Mouse (Mus musculus): ENCODE measurements at regions not wholly inside any gene's neighbourhood (a gene's known extent, or its start where the extent isn't known, plus 50 kb on each side); places are given as distances from the start of the nearest gene placed in this dataset.

DNA sequence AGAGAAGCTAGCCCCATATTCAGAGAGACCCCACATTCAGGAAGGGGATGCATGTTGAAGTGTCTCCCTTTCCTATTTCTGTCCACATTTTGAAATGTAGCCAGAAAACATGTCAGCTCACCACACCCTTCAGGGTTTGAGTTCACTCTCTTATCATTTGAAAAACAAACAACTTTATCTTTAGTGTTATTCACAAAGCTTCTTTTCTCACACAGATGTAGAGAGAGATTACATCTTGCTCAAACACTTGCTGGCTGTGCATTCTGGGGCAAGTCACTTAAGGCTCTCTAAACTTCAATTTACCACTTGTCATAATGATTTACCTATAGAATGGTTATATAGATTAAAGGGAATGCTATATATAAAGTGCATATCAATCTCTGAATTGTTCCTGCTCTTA is 94.3 kb upstream of the B430305J03Rik start:
- H3K4me1 ChIP-seq (ENCODE audit: control insufficient read depth, insufficient read depth, low read length): no peaks in the 10 kb centered on the region
- intact Hi-C loops (cut with DNase I): no loop called here
- H3K27ac ChIP-seq: no peak overlapping the region
- no peaks in the 10 kb centered on the region for H3K79me2 ChIP-seq (replicated peaks; ENCODE audit: control insufficient read depth, insufficient read depth, low read length)
- no peaks in the 10 kb centered on the region for H3K27me3 ChIP-seq (ENCODE audit: control insufficient read depth, insufficient read depth, low read length)
- H3K9ac ChIP-seq (ENCODE audit: low read depth, low read length): no peak overlapping the region
- DNase-seq: no peak
- H3K4me3 ChIP-seq: no peak overlapping the region
- TF ChIP-seq POLR2A (IDR thresholded peaks at IDR 0.05; ENCODE audit: insufficient read depth, low read depth, low read length) (no peak), CTCF (IDR thresholded peaks at IDR 0.05) (no peak), EP300 (IDR thresholded peaks at IDR 0.05; ENCODE audit: insufficient read depth, low read depth, low read length) (no peak)
- no peaks in the 10 kb centered on the region for H3K36me3 ChIP-seq (ENCODE audit: control insufficient read depth, insufficient read depth, low read length)

DNA sequence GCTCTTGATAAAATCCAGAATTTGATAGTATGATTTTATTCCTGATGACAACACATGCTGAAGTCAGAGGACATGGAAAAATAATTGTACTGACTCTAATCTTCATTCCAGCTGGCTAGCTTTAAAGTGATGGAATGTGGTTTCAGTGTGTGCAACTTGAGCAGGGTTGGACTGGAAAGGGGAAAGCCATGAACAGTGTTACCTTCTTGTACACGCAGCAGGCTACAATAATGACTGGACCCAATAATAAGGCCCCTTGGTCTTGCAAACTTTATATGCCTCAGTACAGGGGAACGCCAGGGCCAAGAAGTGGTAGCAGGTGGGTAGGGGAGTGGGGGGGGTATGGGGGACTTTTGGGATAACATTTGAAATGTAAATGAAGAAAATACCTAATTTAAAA is 90.8 kb upstream of the B430305J03Rik start:
- Histone ChIP-seq H3K27ac (no peak overlapping the region), H3K4me3 (no peak overlapping the region), H3K79me2 (replicated peaks; ENCODE audit: control insufficient read depth, insufficient read depth, low read length) (no peaks in the 10 kb centered on the region), H3K9ac (ENCODE audit: low read depth, low read length) (no peak overlapping the region), H3K4me1 (ENCODE audit: control insufficient read depth, insufficient read depth, low read length) (no peaks in the 10 kb centered on the region; the same call in 1 of the 2 replicates), H3K27me3 (ENCODE audit: control insufficient read depth, insufficient read depth, low read length) (no peaks in the 10 kb centered on the region), H3K36me3 (ENCODE audit: control insufficient read depth, insufficient read depth, low read length) (no peaks in the 10 kb centered on the region)
- 84% methylated on average over 2 of the region's 2 CpGs for WGBS
- TF ChIP-seq EP300 (IDR thresholded peaks at IDR 0.05; ENCODE audit: insufficient read depth, low read depth, low read length): no peak
- DNase-seq: no peak
- intact Hi-C loops (cut with DNase I): no loop called here

DNA sequence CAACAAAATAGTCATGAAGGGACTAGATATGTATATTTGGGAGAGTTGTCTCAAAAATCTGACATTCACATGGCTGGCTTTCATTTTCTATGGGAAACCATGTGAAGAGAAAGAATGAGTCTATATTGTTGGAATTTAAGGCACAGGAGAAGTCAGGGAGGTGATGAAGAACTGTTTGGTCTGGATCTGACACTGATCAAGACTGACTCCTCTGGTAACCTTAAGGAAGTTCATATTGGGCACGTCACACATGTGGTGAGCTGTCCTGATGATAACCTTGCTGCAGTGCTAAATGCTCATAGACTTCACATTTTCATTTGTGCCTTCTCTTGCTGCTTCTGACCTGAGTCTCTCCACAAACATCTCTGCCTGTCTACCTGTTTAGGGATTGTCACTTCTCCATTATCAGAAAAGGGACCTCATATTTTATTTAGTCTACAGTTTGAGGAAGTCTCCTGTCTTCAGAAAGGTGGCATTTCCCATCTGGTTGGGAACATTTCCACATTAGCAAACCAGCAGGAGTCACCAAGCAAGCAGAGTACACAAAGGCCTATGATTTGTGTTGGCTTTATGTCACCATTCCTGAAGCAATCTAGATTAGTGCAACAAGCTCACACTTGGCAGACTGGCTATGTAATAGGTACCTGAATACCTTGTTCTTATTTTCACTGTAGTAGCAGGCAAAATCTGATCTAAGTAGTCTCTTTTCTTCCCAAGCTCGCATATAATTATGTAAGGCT is 76.4 kb upstream of the B430305J03Rik start:
- Histone ChIP-seq H3K36me3 (ENCODE audit: control insufficient read depth, insufficient read depth, low read length) (no peaks in the 10 kb centered on the region), H3K27me3 (ENCODE audit: control insufficient read depth, insufficient read depth, low read length) (no peaks in the 10 kb centered on the region), H3K79me2 (replicated peaks; ENCODE audit: control insufficient read depth, insufficient read depth, low read length) (no peaks in the 10 kb centered on the region), H3K27ac (no peak overlapping the region), H3K4me1 (ENCODE audit: control insufficient read depth, insufficient read depth, low read length) (no peaks in the 10 kb centered on the region), H3K9ac (ENCODE audit: low read depth, low read length) (no peak overlapping the region), H3K4me3 (no peak overlapping the region)
- intact Hi-C loops (cut with DNase I): no loop called here
- TF ChIP-seq CTCF (IDR thresholded peaks at IDR 0.05) (no peak), POLR2A (IDR thresholded peaks at IDR 0.05; ENCODE audit: insufficient read depth, low read depth, low read length) (no peak), EP300 (IDR thresholded peaks at IDR 0.05; ENCODE audit: insufficient read depth, low read depth, low read length) (no peak)
- DNase-seq: no peak
- 69% methylated on average over 2 of the region's 2 CpGs for WGBS

DNA sequence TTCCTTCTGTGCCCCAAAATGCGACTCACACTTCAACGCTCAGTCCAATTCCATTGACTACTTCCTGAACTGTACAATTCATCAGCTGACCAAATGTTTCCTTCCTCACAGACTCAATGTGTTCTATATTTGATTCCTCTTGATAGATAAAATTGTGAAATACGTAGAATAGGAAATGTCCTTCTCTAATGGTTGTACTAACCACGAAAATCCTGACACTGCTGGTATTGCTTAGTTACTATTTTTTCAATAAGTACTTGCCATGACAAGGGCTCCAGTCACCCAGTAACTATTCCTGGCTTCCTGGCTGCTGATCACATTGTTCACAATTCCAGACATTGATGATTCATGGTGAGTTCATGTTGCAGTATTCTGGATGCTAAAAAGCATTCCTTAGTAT is 75.7 kb upstream of the B430305J03Rik start:
- intact Hi-C loops (cut with DNase I): no loop called here
- Histone ChIP-seq H3K4me1 (ENCODE audit: control insufficient read depth, insufficient read depth, low read length) (no peaks in the 10 kb centered on the region), H3K79me2 (replicated peaks; ENCODE audit: control insufficient read depth, insufficient read depth, low read length) (no peaks in the 10 kb centered on the region), H3K4me3 (no peak overlapping the region), H3K36me3 (ENCODE audit: control insufficient read depth, insufficient read depth, low read length) (no peaks in the 10 kb centered on the region), H3K27ac (no peak overlapping the region), H3K27me3 (ENCODE audit: control insufficient read depth, insufficient read depth, low read length) (no peaks in the 10 kb centered on the region), H3K9ac (ENCODE audit: low read depth, low read length) (no peak overlapping the region)
- TF ChIP-seq EP300 (IDR thresholded peaks at IDR 0.05; ENCODE audit: insufficient read depth, low read depth, low read length) (no peak), CTCF (IDR thresholded peaks at IDR 0.05) (no peak), POLR2A (IDR thresholded peaks at IDR 0.05; ENCODE audit: insufficient read depth, low read depth, low read length) (no peak)
- 24% methylated on average over 4 of the region's 4 CpGs for WGBS
- DNase-seq: no peak

DNA sequence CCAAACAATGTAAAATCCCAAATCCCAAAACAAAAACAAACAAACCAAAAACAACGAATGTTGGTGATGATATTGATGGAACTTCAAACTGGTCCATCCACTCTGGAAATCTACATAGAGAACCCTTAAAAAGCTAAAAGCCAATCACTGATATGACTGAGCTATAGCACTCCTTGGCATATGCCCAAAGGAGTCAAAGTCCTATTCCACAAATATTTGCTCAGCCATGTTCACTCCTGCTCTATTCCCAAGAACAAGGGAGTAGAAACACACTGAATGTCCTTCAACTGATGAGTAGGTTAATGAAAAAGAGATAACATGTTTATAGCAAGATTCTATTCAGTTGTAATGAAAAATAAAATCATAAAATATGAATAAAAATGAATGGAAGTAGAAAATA is 63.0 kb upstream of the B430305J03Rik start:
- Histone ChIP-seq H3K9ac (ENCODE audit: low read depth, low read length) (no peak overlapping the region), H3K27ac (no peak overlapping the region), H3K27me3 (ENCODE audit: control insufficient read depth, insufficient read depth, low read length) (no peaks in the 10 kb centered on the region), H3K4me1 (ENCODE audit: control insufficient read depth, insufficient read depth, low read length) (no peaks in the 10 kb centered on the region), H3K79me2 (replicated peaks; ENCODE audit: control insufficient read depth, insufficient read depth, low read length) (no peaks in the 10 kb centered on the region), H3K4me3 (no peak overlapping the region), H3K36me3 (ENCODE audit: control insufficient read depth, insufficient read depth, low read length) (no peaks in the 10 kb centered on the region)
- TF ChIP-seq EP300 (IDR thresholded peaks at IDR 0.05; ENCODE audit: insufficient read depth, low read depth, low read length) (no peak), POLR2A (IDR thresholded peaks at IDR 0.05; ENCODE audit: insufficient read depth, low read depth, low read length) (no peak), CTCF (IDR thresholded peaks at IDR 0.05) (no peak)
- DNase-seq: no peak
- intact Hi-C loops (cut with DNase I): no loop called here
- WGBS: 79% methylated on average over 1 of the region's 1 CpGs

DNA sequence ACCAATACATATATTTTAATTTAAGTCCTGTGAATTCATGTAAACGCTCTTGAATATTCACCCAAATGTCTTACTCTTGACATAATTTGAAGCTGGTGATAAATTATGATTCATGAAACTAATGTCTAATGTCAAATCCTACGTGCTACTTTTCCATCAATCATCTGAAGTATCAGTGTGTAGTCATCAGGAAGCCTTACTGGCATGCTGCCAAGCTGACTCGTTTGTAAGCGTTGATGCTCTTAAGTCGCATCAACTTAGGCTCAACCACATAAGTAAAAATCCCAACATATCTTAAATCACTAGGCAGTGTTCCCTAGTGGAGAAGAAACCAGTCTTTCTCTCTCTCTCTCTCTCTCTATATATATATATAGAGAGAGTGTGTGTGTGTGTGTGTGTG is 58.2 kb upstream of the B430305J03Rik start:
- Histone ChIP-seq H3K27ac (no peak overlapping the region), H3K9ac (ENCODE audit: low read depth, low read length) (no peak overlapping the region), H3K79me2 (replicated peaks; ENCODE audit: control insufficient read depth, insufficient read depth, low read length) (no peaks in the 10 kb centered on the region), H3K36me3 (ENCODE audit: control insufficient read depth, insufficient read depth, low read length) (no peaks in the 10 kb centered on the region), H3K27me3 (ENCODE audit: control insufficient read depth, insufficient read depth, low read length) (no peaks in the 10 kb centered on the region), H3K4me3 (no peak overlapping the region), H3K4me1 (ENCODE audit: control insufficient read depth, insufficient read depth, low read length) (no peaks in the 10 kb centered on the region)
- TF ChIP-seq EP300 (IDR thresholded peaks at IDR 0.05; ENCODE audit: insufficient read depth, low read depth, low read length): no peak
- TF ChIP-seq POLR2A (IDR thresholded peaks at IDR 0.05; ENCODE audit: insufficient read depth, low read depth, low read length): no peak
- TF ChIP-seq CTCF (IDR thresholded peaks at IDR 0.05): no peak
- intact Hi-C loops (cut with DNase I): no loop called here
- DNase-seq: no peak
- WGBS: 35% methylated on average over 5 of the region's 5 CpGs
